Mouse (Mus musculus) adrenal gland, postnatal 4 days (tissue): ENCODE data around the gene Mfsd6. TPM values are rescaled to one million over a fixed set of nuclear protein-coding genes. Genes with fewer than 3 reads are reported as not detected.

Experiments used
- DNase-seq, 2 experiments: peaks; one replicate each; pipeline ENCODE4 v3.0.0; 2021 to 2022; ENCODE audit warnings: low spot score in 2 of 2, mixed read lengths in 2 of 2
- total RNA-seq, 2 experiments: library from RNA; stranded (reverse); gene quantifications; 2 replicates each; pipeline ENCODE4 v1.2.3; 2021

Mfsd6 gene
- total RNA-seq, 2 experiments from 2014 or later = 23.6 to 25.1 TPM

DNA sequence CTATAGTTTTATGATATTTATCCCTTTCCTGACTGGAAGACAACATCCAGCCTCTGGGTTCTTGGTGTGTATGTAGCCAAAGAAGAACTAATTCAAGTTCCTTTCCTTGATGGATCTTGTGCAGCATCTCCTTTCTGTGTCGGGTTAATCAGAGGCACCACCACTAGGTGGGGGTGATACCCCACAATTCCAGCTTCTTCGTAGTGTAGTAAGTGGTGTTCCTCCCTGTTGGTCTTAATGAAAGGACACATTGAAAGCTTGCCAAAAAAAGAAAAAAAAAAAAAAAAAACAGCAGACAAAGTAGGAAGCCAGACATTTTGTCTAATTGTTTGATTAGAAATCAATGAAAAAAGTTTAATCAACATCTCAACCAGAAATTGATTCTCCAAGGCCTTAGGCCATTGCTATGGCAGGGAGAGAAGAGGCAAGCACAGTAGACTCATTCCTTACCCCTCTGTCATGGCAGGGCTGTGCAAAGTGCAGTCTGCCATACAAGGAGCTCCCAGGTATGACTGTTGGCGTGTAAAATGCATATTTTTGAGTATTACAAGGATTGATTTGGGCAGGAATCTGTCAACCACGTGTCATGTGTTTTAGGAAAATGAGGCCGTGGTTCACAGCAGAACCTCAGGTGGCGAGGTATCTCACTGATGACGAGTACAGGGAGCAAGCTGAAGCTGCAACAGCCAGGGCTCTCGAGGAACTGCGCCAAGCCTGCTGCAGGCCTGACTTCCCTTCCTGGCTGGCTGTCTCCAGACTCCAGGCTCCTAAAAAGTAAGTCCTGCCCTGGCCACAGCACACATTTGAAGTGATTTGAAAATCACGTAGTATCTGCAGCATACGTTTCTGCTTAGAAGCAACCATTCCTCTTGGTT lies 78.9 kb downstream of the Mfsd6 start:
- DNase-seq = peak; percentile 22 to 57

DNA sequence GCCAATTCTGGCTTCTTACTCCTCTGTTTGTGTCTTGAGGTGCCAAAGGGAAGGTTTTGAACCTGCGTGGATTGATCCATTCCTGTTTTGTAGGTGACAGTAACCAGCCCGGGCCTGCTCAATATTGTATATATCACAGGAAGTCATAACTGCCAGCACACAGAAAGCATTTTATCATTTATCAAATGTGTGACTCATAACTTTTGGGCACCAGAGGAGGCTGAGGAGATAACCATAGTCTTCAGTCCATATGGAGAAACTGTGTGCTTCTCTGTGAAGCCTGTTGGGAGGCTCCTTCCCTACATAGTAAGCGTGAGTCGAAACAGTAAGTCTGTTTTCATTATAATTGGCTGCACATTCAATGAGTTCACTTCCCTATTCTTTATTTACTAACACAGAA lies 86.5 kb downstream of the Mfsd6 start:
- no peak for DNase-seq

- no peak for DNase-seq
Observed at GRCm38 (mm10) chr1:52640266-52640665, 87.0 kb downstream of the Mfsd6 start.

DNA sequence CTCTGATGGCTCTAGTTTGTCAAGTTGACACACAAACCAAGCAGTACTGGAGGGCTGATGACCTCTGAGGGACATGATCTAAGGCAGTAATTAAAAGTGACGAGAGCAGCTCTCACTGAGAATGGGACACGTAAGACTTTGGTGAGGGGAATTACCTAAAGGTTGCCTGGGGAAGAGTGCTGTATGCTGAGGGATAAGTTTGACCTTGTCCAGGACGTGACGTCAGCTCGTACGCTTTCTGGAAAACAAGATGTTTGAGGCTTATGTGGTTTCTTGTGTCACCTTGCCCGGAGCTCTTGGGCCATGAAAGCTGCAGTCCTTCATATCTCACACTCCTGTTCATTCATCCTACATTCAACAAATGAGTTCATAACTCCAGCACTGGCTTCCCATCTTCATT lies 88.2 kb downstream of the Mfsd6 start:
- no peak for DNase-seq

DNA sequence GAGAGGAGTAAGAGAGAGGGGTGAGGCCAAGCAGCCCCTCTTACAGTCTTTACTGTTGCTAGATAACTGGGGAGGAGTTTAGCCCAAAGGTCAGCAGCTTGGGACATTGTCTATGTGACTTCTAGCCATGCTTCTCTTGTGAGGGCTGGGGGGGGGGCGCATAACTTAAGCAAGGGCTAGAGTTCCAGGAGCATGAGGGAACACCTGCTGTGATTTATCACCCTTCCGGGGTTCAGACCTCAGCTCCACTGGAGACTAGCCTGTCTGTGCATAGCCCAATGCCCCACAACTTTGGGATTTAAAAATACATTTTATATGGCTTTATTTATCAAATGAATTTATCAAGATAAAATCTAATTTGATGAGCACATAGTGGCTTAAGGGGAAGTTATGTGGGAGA lies 89.2 kb downstream of the Mfsd6 start:
- no peak for DNase-seq

GRCm38 (mm10) chr1:52635932-52636331 lies 91.3 kb downstream of the Mfsd6 start:
- no peak for DNase-seq

- no peak for DNase-seq
Observed at GRCm38 (mm10) chr1:52634251-52634650, 93.0 kb downstream of the Mfsd6 start.

GRCm38 (mm10) chr1:52631570-52631969 lies 95.7 kb downstream of the Mfsd6 start:
- DNase-seq = no peak

DNA sequence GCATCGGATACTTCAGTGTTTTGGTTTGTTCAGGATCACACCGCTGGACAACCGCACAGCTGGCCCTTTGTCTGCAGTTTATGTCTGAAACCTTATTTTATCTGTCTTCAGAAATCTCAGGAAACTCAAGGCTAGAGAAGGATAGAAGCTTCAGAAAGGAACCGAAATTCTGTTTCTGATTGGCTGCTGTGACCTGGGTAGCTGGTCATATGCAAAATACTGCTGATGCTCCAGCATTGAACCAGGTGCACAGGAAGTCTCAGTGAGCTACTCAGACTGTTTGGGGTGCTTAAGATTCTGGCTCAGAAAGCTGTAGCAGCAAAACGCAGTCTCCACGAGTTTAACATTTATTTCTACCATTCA lies 96.3 kb downstream of the Mfsd6 start:
- DNase-seq = no peak

GRCm38 (mm10) chr1:52630248-52630936 lies 96.9 kb downstream of the Mfsd6 start, which contains the start of gene Nemp2:
Gene Nemp2, plus strand, starts transcription at chr1:52630703.
- peak; percentile 84 to 90 for DNase-seq

- DNase-seq = no peak
Observed at GRCm38 (mm10) chr1:52620442-52620841, 106.8 kb downstream of the Mfsd6 start.

GRCm38 (mm10) chr1:52618217-52618616 lies 109.0 kb downstream of the Mfsd6 start:
- DNase-seq = no peak

- no peak for DNase-seq
Observed at GRCm38 (mm10) chr1:52608486-52608885, 118.8 kb downstream of the Mfsd6 start.

GRCm38 (mm10) chr1:52607700-52608099 lies 119.6 kb downstream of the Mfsd6 start:
- DNase-seq = no peak

Other genes starting within 250 kb of the Mfsd6 start
- 10 to 100 TPM; 50.6 to 54.3 TPM for gene Nab1, start 226.8 kb downstream of the Mfsd6 start, total RNA-seq
- gene Nemp2, start 96.8 kb downstream of the Mfsd6 start, total RNA-seq = 1 to 10 TPM; 9.2 to 9.8 TPM
- 10 to 100 TPM; 26.1 to 26.3 TPM for gene Inpp1, start 90.2 kb upstream of the Mfsd6 start, total RNA-seq
- gene Hibch, start 117.5 kb upstream of the Mfsd6 start, total RNA-seq = 10 to 100 TPM; 46.3 to 53.0 TPM